Mouse (Mus musculus): ENCODE results near the gene Pabpc1l.

- TF ChIP-seq CTCF (conservative IDR thresholded peaks at IDR 0.05 in 1 of 2, IDR thresholded peaks at IDR 0.05 in 1 of 2; ENCODE audit: low read depth in 2 of 2, low read length in 2 of 2) (no peak), SMC3 (IDR thresholded peaks at IDR 0.05; ENCODE audit: low read depth, low read length) (no peak), BHLHE40 (IDR thresholded peaks at IDR 0.05; ENCODE audit: low read depth, low read length) (peak; percentile 98), EP300 (IDR thresholded peaks at IDR 0.05; ENCODE audit: low read length) (peak; percentile 87), HCFC1 (IDR thresholded peaks at IDR 0.05; ENCODE audit: low read depth, low read length) (no peak), CHD2 (IDR thresholded peaks at IDR 0.05; ENCODE audit: low read length) (no peak), MAFK (IDR thresholded peaks at IDR 0.05; ENCODE audit: insufficient replicate concordance, low read length) (no peak), E2F4 (IDR thresholded peaks at IDR 0.05; ENCODE audit: insufficient replicate concordance, low read depth, low read length) (no peak), MAX (IDR thresholded peaks at IDR 0.05; ENCODE audit: low read length) (peak; percentile 94), USF1 (IDR thresholded peaks at IDR 0.05; ENCODE audit: low read depth, low read length) (peak; percentile 91), KAT2A (IDR thresholded peaks at IDR 0.05; ENCODE audit: insufficient replicate concordance, low read length) (no peak), ZNF384 (IDR thresholded peaks at IDR 0.05; ENCODE audit: low read depth, low read length) (no peak), UBTF (IDR thresholded peaks at IDR 0.05; ENCODE audit: low read depth, low read length) (no peak)
Observed at GRCm38 (mm10) chr2:164083609-164084341, 58.5 kb downstream of the Pabpc1l start.

Data from CH12.LX (cell line).